8 mouse cellular contexts compared by ENCODE assay signal in the genomic region with DNA sequence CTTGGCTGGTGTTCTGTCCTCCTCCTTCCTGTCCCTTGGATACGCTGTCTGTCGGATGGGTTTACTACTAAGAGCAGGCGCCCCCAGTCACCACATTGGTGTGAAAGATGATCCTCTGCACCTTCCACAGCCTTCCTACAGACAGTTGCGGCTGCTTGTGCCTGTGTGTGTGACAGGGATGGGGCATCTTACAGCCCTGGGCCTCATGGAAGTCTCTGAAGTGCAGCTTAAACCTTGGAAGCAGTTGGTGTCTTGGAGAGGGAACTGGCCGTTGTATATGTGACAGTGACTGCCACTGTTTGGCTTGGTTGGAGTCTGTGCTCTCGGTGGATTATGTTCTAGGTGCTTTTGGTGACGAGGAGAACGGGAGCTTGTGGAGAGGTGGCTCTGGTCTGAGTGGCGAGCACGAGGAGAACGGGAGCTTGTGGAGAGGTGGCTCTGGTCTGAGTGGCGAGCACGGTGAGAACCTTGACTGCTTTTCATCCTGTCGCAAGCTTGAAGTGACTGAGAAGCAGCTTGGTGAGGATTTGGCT. TPM values are rescaled to one million over a fixed set of nuclear protein-coding genes. Genes with fewer than 3 reads are reported as not detected.
DNase-seq lines count a peak whose midpoint lies in the region; ATAC-seq lines count a peak whose summit lies in the region.

No protein-coding gene starts in this region.

- peak overlapping the region; percentile 65 for H3K9ac ChIP-seq in kidney, embryonic 16.5 days (replicated peaks; ENCODE audit: low read length)
- peak overlapping the region; percentile 98 for H3K9ac ChIP-seq in embryonic facial prominence, embryonic 14.5 days (ENCODE audit: low read depth, low read length)
- H3K9ac ChIP-seq in hindbrain, embryonic 13.5 days: peak overlapping the region; percentile 60
- peak overlapping the region; percentile 43 for H3K9ac ChIP-seq in midbrain, embryonic 14.5 days (replicated peaks; ENCODE audit: low read length)

- no peaks in the 10 kb centered on the region for H3K9me3 ChIP-seq in kidney, embryonic 16.5 days (ENCODE audit: low read length)
- H3K9me3 ChIP-seq in embryonic facial prominence, embryonic 14.5 days (ENCODE audit: control insufficient read depth, low read length): no peaks in the 10 kb centered on the region
- H3K9me3 ChIP-seq in hindbrain, embryonic 13.5 days: no peaks in the 10 kb centered on the region
- no peaks in the 10 kb centered on the region for H3K9me3 ChIP-seq in midbrain, embryonic 14.5 days (ENCODE audit: control insufficient read depth, low read length)

- no peak for ATAC-seq in kidney, embryonic 16.5 days (ENCODE audit: low FRiP score, low TSS enrichment)
- ATAC-seq in embryonic facial prominence, embryonic 14.5 days (ENCODE audit: low read depth): no peak
- no peak for ATAC-seq in hindbrain, embryonic 13.5 days (ENCODE audit: low FRiP score)
- ATAC-seq in midbrain, embryonic 14.5 days (ENCODE audit: low FRiP score, low TSS enrichment): no peak

- peak overlapping the region; percentile 99 for H3K4me3 ChIP-seq in kidney, embryonic 16.5 days (ENCODE audit: low read length)
- peak overlapping the region; percentile 98 for H3K4me3 ChIP-seq in embryonic facial prominence, embryonic 14.5 days (ENCODE audit: low read depth, low read length)
- H3K4me3 ChIP-seq in hindbrain, embryonic 13.5 days: peak overlapping the region; percentile 11; the same call in 1 of the 2 replicates
- no peak overlapping the region for H3K4me3 ChIP-seq in midbrain, embryonic 14.5 days (replicated peaks; ENCODE audit: low read depth, low read length)

- H3K27me3 ChIP-seq in kidney, embryonic 16.5 days (ENCODE audit: insufficient read depth, low read length): no peaks in the 10 kb centered on the region
- H3K27me3 ChIP-seq in embryonic facial prominence, embryonic 14.5 days (replicated peaks; ENCODE audit: control insufficient read depth, insufficient read depth, low read length): no peaks in the 10 kb centered on the region
- no peaks in the 10 kb centered on the region for H3K27me3 ChIP-seq in hindbrain, embryonic 13.5 days
- H3K27me3 ChIP-seq in midbrain, embryonic 14.5 days (ENCODE audit: control insufficient read depth, insufficient read depth, low read length): no peaks in the 10 kb centered on the region

- peak overlapping the region; percentile 30; the same call in 1 of the 2 replicates for H3K27ac ChIP-seq in kidney, embryonic 16.5 days (ENCODE audit: low read length)
- peak overlapping the region; percentile 77; the same call in 1 of the 2 replicates for H3K27ac ChIP-seq in embryonic facial prominence, embryonic 14.5 days (replicated peaks; ENCODE audit: low read depth, low read length)
- H3K27ac ChIP-seq in hindbrain, embryonic 13.5 days: no peak overlapping the region
- no peak overlapping the region for H3K27ac ChIP-seq in midbrain, embryonic 14.5 days (replicated peaks; ENCODE audit: low read depth, low read length)

- DNase-seq in kidney, postnatal 14 days: no peak
- DNase-seq in embryonic facial prominence, embryonic 14.5 days (ENCODE audit: low spot score): no peak
- no peak for DNase-seq in midbrain, embryonic 14.5 days
- no peak for DNase-seq in thymus, postnatal 10 days (ENCODE audit: low spot score in 2 of 2)
- DNase-seq in spleen, postnatal 10 days (ENCODE audit: low spot score in 2 of 2): no peak
- no peak for DNase-seq in cerebellum, adult 8-10 months

- WGBS in kidney, embryonic 16.5 days: 26% methylated on average over 14 of the region's 14 CpGs
- 44% methylated on average over 14 of the region's 14 CpGs for WGBS in embryonic facial prominence, embryonic 14.5 days
- WGBS in hindbrain, embryonic 13.5 days: 64% methylated on average over 14 of the region's 14 CpGs
- WGBS in midbrain, embryonic 14.5 days: 53% methylated on average over 14 of the region's 14 CpGs

- H3K4me1 ChIP-seq in kidney, embryonic 16.5 days (ENCODE audit: insufficient read depth, low read length): peaks cover 77% of the 10 kb centered on the region
- peaks cover 75% of the 10 kb centered on the region for H3K4me1 ChIP-seq in embryonic facial prominence, embryonic 14.5 days (ENCODE audit: control insufficient read depth, insufficient read depth, low read length)
- peaks cover 84% of the 10 kb centered on the region for H3K4me1 ChIP-seq in hindbrain, embryonic 13.5 days (replicated peaks)
- H3K4me1 ChIP-seq in midbrain, embryonic 14.5 days (ENCODE audit: control insufficient read depth, insufficient read depth, low read length): peaks cover 53% of the 10 kb centered on the region

- peaks cover 3% of the 10 kb centered on the region; the same call in 1 of the 2 replicates for H3K36me3 ChIP-seq in kidney, embryonic 16.5 days (ENCODE audit: insufficient read depth, low read length)
- H3K36me3 ChIP-seq in embryonic facial prominence, embryonic 14.5 days (ENCODE audit: control insufficient read depth, insufficient read depth, low read length): peaks cover 7% of the 10 kb centered on the region; the same call in 1 of the 2 replicates
- no peaks in the 10 kb centered on the region for H3K36me3 ChIP-seq in hindbrain, embryonic 13.5 days
- H3K36me3 ChIP-seq in midbrain, embryonic 14.5 days (ENCODE audit: control insufficient read depth, insufficient read depth, low read length): no peaks in the 10 kb centered on the region

- peak overlapping the region; percentile 97 for H3K4me2 ChIP-seq in kidney, embryonic 16.5 days (replicated peaks; ENCODE audit: low read depth, low read length)
- peak overlapping the region; percentile 91 for H3K4me2 ChIP-seq in embryonic facial prominence, embryonic 14.5 days (ENCODE audit: low read depth, low read length)
- peak overlapping the region; percentile 96 for H3K4me2 ChIP-seq in hindbrain, embryonic 13.5 days
- peak overlapping the region; percentile 89 for H3K4me2 ChIP-seq in midbrain, embryonic 14.5 days (ENCODE audit: low read length)

RNA-seq across cellular contexts. Expression of a gene that starts 4.7 kb away (rescaled TPM):
- 70.5 and 76.1 TPM in 2 replicates for polyA plus RNA-seq in kidney, embryonic 16.5 days (2015; fragmentation: Nextera tagmentation; extraction: Ambion mirVana)
- 109 and 116 TPM in 2 replicates for polyA plus RNA-seq in embryonic facial prominence, embryonic 14.5 days (2014; fragmentation: Nextera tagmentation; extraction: Ambion mirVana)
- polyA plus RNA-seq in hindbrain, embryonic 13.5 days (2015; fragmentation: Nextera tagmentation; extraction: Ambion mirVana): 18.9 and 19.8 TPM in 2 replicates
- polyA plus RNA-seq in midbrain, embryonic 14.5 days (2014; fragmentation: Nextera tagmentation; extraction: Ambion mirVana): 19.1 and 26.2 TPM in 2 replicates

RNA-seq across cellular contexts. Expression of a gene that starts 17.2 kb away (rescaled TPM):
- 0.17 and 0.22 TPM in 2 replicates for polyA plus RNA-seq in kidney, embryonic 16.5 days (2015; fragmentation: Nextera tagmentation; extraction: Ambion mirVana)
- polyA plus RNA-seq in embryonic facial prominence, embryonic 14.5 days (2014; fragmentation: Nextera tagmentation; extraction: Ambion mirVana): 7.8 and 9.0 TPM in 2 replicates
- polyA plus RNA-seq in hindbrain, embryonic 13.5 days (2015; fragmentation: Nextera tagmentation; extraction: Ambion mirVana): 5.5 and 5.9 TPM in 2 replicates
- 1.9 and 2.1 TPM in 2 replicates for polyA plus RNA-seq in midbrain, embryonic 14.5 days (2014; fragmentation: Nextera tagmentation; extraction: Ambion mirVana)

RNA-seq across cellular contexts. Expression of a gene that starts 47.4 kb away (rescaled TPM):
- 102 and 103 TPM in 2 replicates for polyA plus RNA-seq in kidney, embryonic 16.5 days (2015; fragmentation: Nextera tagmentation; extraction: Ambion mirVana)
- polyA plus RNA-seq in embryonic facial prominence, embryonic 14.5 days (2014; fragmentation: Nextera tagmentation; extraction: Ambion mirVana): 61.0 and 61.3 TPM in 2 replicates
- polyA plus RNA-seq in hindbrain, embryonic 13.5 days (2015; fragmentation: Nextera tagmentation; extraction: Ambion mirVana): 63.4 and 65.5 TPM in 2 replicates
- 56.0 and 64.9 TPM in 2 replicates for polyA plus RNA-seq in midbrain, embryonic 14.5 days (2014; fragmentation: Nextera tagmentation; extraction: Ambion mirVana)

RNA-seq across cellular contexts. Expression of a gene that starts 58.0 kb away (rescaled TPM):
- polyA plus RNA-seq in kidney, embryonic 16.5 days (2015; fragmentation: Nextera tagmentation; extraction: Ambion mirVana): 52.8 and 58.2 TPM in 2 replicates
- 47.7 and 55.9 TPM in 2 replicates for polyA plus RNA-seq in embryonic facial prominence, embryonic 14.5 days (2014; fragmentation: Nextera tagmentation; extraction: Ambion mirVana)
- 21.6 and 22.8 TPM in 2 replicates for polyA plus RNA-seq in hindbrain, embryonic 13.5 days (2015; fragmentation: Nextera tagmentation; extraction: Ambion mirVana)
- 17.4 and 20.8 TPM in 2 replicates for polyA plus RNA-seq in midbrain, embryonic 14.5 days (2014; fragmentation: Nextera tagmentation; extraction: Ambion mirVana)

RNA-seq across cellular contexts. Expression of a gene that starts 58.1 kb away (rescaled TPM):
- 0.76 and 0.94 TPM in 2 replicates for polyA plus RNA-seq in kidney, embryonic 16.5 days (2015; fragmentation: Nextera tagmentation; extraction: Ambion mirVana)
- polyA plus RNA-seq in embryonic facial prominence, embryonic 14.5 days (2014; fragmentation: Nextera tagmentation; extraction: Ambion mirVana): 0.84 and 1.0 TPM in 2 replicates
- polyA plus RNA-seq in hindbrain, embryonic 13.5 days (2015; fragmentation: Nextera tagmentation; extraction: Ambion mirVana): 0.12 and 0.28 TPM in 2 replicates
- 0.08 and 0.22 TPM in 2 replicates for polyA plus RNA-seq in midbrain, embryonic 14.5 days (2014; fragmentation: Nextera tagmentation; extraction: Ambion mirVana)

Comparison
In these comparisons a context has a peak if more than half of its experiments do, and no peak if none do; other contexts are left out.
1. H3K27ac ChIP-seq: peak in kidney, embryonic 16.5 days (single experiment) and embryonic facial prominence, embryonic 14.5 days (single experiment); none in hindbrain, embryonic 13.5 days (single experiment) and midbrain, embryonic 14.5 days (single experiment).
2. H3K9ac ChIP-seq: peak in every context shown above with its lines; median percentile 98 in embryonic facial prominence, embryonic 14.5 days; 65 in kidney, embryonic 16.5 days; 60 in hindbrain, embryonic 13.5 days; 43 in midbrain, embryonic 14.5 days.
3. Peak in every context shown above with its lines, with median percentiles within 50 percentile points of each other: H3K4me2 ChIP-seq.